Mouse (Mus musculus) embryonic fibroblast, embryonic 13.5 days (primary cell): Measurements from ENCODE around the gene Ccdc152.

Experiments
- CTCF ChIP-seq: IDR thresholded peaks from 2 replicates; pipeline ENCODE4 v1.5.1; 2011; ENCODE audit warnings: mild to moderate bottlenecking, control low read depth, low read length, moderate library complexity, borderline replicate concordance; ENCODE audit not compliant: insufficient read depth
- POLR2A ChIP-seq: IDR thresholded peaks from 2 replicates; pipeline ENCODE4 v1.6.1; 2011; ENCODE audit warnings: low read depth, mild to moderate bottlenecking, control low read depth, low read length, moderate library complexity

DNA sequence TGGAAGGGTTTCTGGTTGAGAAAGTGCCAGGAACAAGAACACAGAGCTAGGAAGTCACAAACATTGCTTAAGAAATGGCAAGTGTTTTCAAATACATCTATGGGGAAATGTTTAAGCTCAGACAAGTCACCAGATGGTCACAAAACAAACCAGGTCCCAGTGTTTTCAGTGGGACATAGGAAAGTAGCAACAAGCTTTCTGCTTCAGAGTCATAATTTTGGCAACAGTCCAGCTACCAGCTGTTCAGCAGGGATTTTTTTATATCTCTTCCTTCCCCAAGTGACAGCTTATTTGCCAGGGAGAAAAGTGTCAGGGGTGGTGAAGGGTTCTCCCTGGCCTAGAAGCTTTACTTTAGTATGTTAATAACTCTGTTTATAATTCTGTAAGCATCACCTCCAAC lies 9.6 kb upstream of the Ccdc152 start:
- TF ChIP-seq CTCF: no peak
- TF ChIP-seq POLR2A: no peak
